Mouse (Mus musculus) small intestine, adult 10 weeks (tissue): ENCODE measurements around the gene B230307C23Rik. TPM values are rescaled to one million over a fixed set of nuclear protein-coding genes. Genes with fewer than 3 reads are reported as not detected.

Source experiments
- polyA plus RNA-seq: library from polyadenylated mRNA; stranded (reverse); fragments of 350-450 nt; fragmentation: Illumina TruSeq; extraction: RNeasy Lipid Tissue Mini Kit (QIAGEN cat#74804); gene quantifications from one replicate; pipeline ENCODE4 v1.2.3, GENCODE M21; 2014; ENCODE audit warnings: low replicate concordance

The B230307C23Rik gene
- polyA plus RNA-seq, result 69.3 TPM

DNA sequence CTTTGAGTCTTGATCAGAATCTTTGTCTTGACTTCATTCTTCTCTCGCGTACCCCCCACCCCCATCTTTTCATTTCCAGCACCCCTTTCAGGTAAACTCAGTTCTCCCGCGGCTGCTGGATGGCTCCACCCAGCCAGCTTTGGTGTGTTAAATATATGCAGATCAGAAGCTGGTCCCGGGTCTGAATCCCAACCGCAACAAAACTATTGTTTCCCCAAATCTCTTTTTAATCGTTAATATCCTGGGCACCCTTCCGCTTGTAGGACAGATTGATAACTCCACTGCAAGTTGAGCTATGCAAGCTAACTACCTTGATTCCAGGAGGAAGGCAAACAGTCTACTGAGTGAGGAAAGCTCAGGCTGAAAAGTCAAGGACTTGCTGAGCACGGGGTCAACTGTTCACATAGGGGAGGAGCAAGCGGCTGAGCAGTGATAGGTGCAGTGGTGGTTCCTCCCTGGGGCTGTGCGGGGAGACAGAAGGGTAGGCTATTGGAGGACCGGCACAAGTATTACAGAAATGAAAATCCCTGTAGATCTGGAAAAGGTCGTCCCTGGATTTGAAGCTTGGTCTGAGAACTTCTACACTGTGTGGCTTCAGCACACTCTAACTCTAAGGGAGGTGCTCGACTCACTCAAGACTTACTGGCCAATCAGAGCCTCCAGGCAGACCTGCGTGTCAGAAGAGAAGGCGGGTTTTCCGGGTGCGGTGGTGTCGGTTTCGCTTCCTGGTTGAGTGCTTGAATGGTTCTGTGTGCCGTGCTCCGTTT, at the start of gene B230307C23Rik:
Gene B230307C23Rik, plus strand, starts transcription at position 700 of the 767 bp plus-strand sequence.

GRCm38 (mm10) chr16:97962151-97962948, 34.8 kb upstream of the B230307C23Rik start, which contains the start of the genes C2cd2 and Zbtb21:
Gene C2cd2, minus strand, starts transcription at chr16:97962598.
Gene Zbtb21, minus strand, starts transcription at chr16:97962622.

Other genes starting within 250 kb of the B230307C23Rik start
- 15.2 TPM for gene Ripk4, start 233.5 kb upstream of the B230307C23Rik start, polyA plus RNA-seq
- 5.7 TPM for gene Prdm15, start 145.5 kb upstream of the B230307C23Rik start, polyA plus RNA-seq
- gene C2cd2, start 34.7 kb upstream of the B230307C23Rik start, polyA plus RNA-seq, result 4.3 TPM
- gene Zbtb21, start 34.7 kb upstream of the B230307C23Rik start, polyA plus RNA-seq, result 3.5 TPM
- 16.6 TPM for gene A630089N07Rik, start 85.1 kb downstream of the B230307C23Rik start, polyA plus RNA-seq